Mouse (Mus musculus): ENCODE measurements at regions not wholly inside any gene's neighbourhood (a gene's known extent, or its start where the extent isn't known, plus 50 kb on each side); places are given as distances from the start of the nearest gene placed in this dataset.

GRCm38 (mm10) chr17:82834177-82834576, 380.9 kb upstream of the Pkdcc start:
- TF ChIP-seq CTCF (IDR thresholded peaks at IDR 0.05; ENCODE audit: extremely low read depth, insufficient read depth, insufficient read length, insufficient replicate concordance) (no peak), POLR2A (IDR thresholded peaks at IDR 0.05; ENCODE audit: low read depth, low read length) (no peak)

Data from spleen, adult 2 months (tissue).